Mouse (Mus musculus): ENCODE data around the gene Cacna1h. TPM values are rescaled to one million over a fixed set of nuclear protein-coding genes. Genes with fewer than 3 reads are reported as not detected.

Cacna1h gene
- 5.5 and 6.5 TPM in 2 replicates for polyA plus RNA-seq (2015; fragmentation: Nextera tagmentation; extraction: Ambion mirVana)

- peak within 1 kb of the TSS; percentile 90 for H3K27ac ChIP-seq
- H3K36me3 ChIP-seq = no peaks in the 10 kb centered on the region
- peak within 1 kb of the TSS; percentile 63 for H3K4me3 ChIP-seq
- peak; percentile 86 for ATAC-seq (replicated peaks; ENCODE audit: insufficient number of reproducible peaks, insufficient read depth, low FRiP score, low read depth)
- H3K4me1 ChIP-seq (replicated peaks) = peaks cover 53% of the 10 kb centered on the region
- H3K4me2 ChIP-seq = peak within 1 kb of the TSS; percentile 94
- no peaks in the 10 kb centered on the region for H3K9me3 ChIP-seq (replicated peaks)
- peaks cover 24% of the 10 kb centered on the region for H3K27me3 ChIP-seq
- WGBS = under 1% methylated on average over 91 of the region's 103 CpGs
- peak within 1 kb of the TSS; percentile 80 for H3K9ac ChIP-seq
Measured at GRCm38 (mm10) chr17:25433617-25434606, at the start of gene Cacna1h. Gene Cacna1h, minus strand, starts transcription at chr17:25433783.

- Histone ChIP-seq H3K27ac (peak overlapping the region; percentile 34; the same call in 1 of the 2 replicates), H3K27me3 (peaks cover 24% of the 10 kb centered on the region), H3K4me3 (no peak overlapping the region), H3K9ac (no peak overlapping the region), H3K4me1 (replicated peaks) (peaks cover 29% of the 10 kb centered on the region), H3K9me3 (replicated peaks) (no peaks in the 10 kb centered on the region), H3K4me2 (no peak overlapping the region), H3K36me3 (no peaks in the 10 kb centered on the region)
- peak; percentile 31; the same call in 1 of the 2 replicates for ATAC-seq (replicated peaks; ENCODE audit: insufficient number of reproducible peaks, insufficient read depth, low FRiP score, low read depth)
- WGBS = 70% methylated on average over 6 of the region's 6 CpGs
Measured at GRCm38 (mm10) chr17:25482092-25482491, 48.5 kb upstream of the Cacna1h start.

- no peak overlapping the region for H3K4me2 ChIP-seq
- H3K4me1 ChIP-seq (replicated peaks) = peaks cover 36% of the 10 kb centered on the region
- H3K36me3 ChIP-seq = no peaks in the 10 kb centered on the region
- 31% methylated on average over 4 of the region's 4 CpGs for WGBS
- no peak overlapping the region for H3K9ac ChIP-seq
- no peaks in the 10 kb centered on the region for H3K9me3 ChIP-seq (replicated peaks)
- H3K27ac ChIP-seq = no peak overlapping the region
- no peak for ATAC-seq (replicated peaks; ENCODE audit: insufficient number of reproducible peaks, insufficient read depth, low FRiP score, low read depth)
- H3K4me3 ChIP-seq = no peak overlapping the region
- peaks cover 19% of the 10 kb centered on the region for H3K27me3 ChIP-seq
Measured at GRCm38 (mm10) chr17:25480820-25481219, 47.2 kb upstream of the Cacna1h start.

GRCm38 (mm10) chr17:25480152-25480551, 46.6 kb upstream of the Cacna1h start:
- H3K9ac ChIP-seq = no peak overlapping the region
- H3K27ac ChIP-seq = no peak overlapping the region
- H3K4me2 ChIP-seq = no peak overlapping the region
- WGBS = 29% methylated on average over 8 of the region's 8 CpGs
- no peaks in the 10 kb centered on the region for H3K36me3 ChIP-seq
- no peak for ATAC-seq (replicated peaks; ENCODE audit: insufficient number of reproducible peaks, insufficient read depth, low FRiP score, low read depth)
- peaks cover 25% of the 10 kb centered on the region for H3K27me3 ChIP-seq
- H3K4me1 ChIP-seq (replicated peaks) = peaks cover 33% of the 10 kb centered on the region
- no peaks in the 10 kb centered on the region for H3K9me3 ChIP-seq (replicated peaks)
- no peak overlapping the region for H3K4me3 ChIP-seq

- Histone ChIP-seq H3K36me3 (no peaks in the 10 kb centered on the region), H3K4me3 (no peak overlapping the region), H3K27ac (no peak overlapping the region), H3K9ac (no peak overlapping the region), H3K4me2 (no peak overlapping the region), H3K4me1 (replicated peaks) (peaks cover 42% of the 10 kb centered on the region), H3K9me3 (replicated peaks) (no peaks in the 10 kb centered on the region), H3K27me3 (peaks cover 51% of the 10 kb centered on the region)
- 33% methylated on average over 19 of the region's 19 CpGs for WGBS
- ATAC-seq (replicated peaks; ENCODE audit: insufficient number of reproducible peaks, insufficient read depth, low FRiP score, low read depth) = no peak
Measured at GRCm38 (mm10) chr17:25475946-25476744, 42.6 kb upstream of the Cacna1h start.

- Histone ChIP-seq H3K36me3 (no peaks in the 10 kb centered on the region), H3K27ac (no peak overlapping the region), H3K9ac (peak overlapping the region; percentile 31; the same call in 1 of the 2 replicates), H3K4me1 (replicated peaks) (peaks cover 39% of the 10 kb centered on the region), H3K27me3 (peaks cover 46% of the 10 kb centered on the region), H3K4me3 (peak overlapping the region; percentile 43), H3K4me2 (peak overlapping the region; percentile 80), H3K9me3 (replicated peaks) (no peaks in the 10 kb centered on the region)
- WGBS = 2% methylated on average over 38 of the region's 38 CpGs
- ATAC-seq (replicated peaks; ENCODE audit: insufficient number of reproducible peaks, insufficient read depth, low FRiP score, low read depth) = peak; percentile 32; the same call in 1 of the 2 replicates
Measured at GRCm38 (mm10) chr17:25474330-25475077, 40.9 kb upstream of the Cacna1h start.

GRCm38 (mm10) chr17:25472044-25472443, 38.5 kb upstream of the Cacna1h start:
- ATAC-seq (replicated peaks; ENCODE audit: insufficient number of reproducible peaks, insufficient read depth, low FRiP score, low read depth) = no peak
- no peaks in the 10 kb centered on the region for H3K36me3 ChIP-seq
- H3K9me3 ChIP-seq (replicated peaks) = no peaks in the 10 kb centered on the region
- H3K4me2 ChIP-seq = peak overlapping the region; percentile 51
- no peak overlapping the region for H3K27ac ChIP-seq
- no peak overlapping the region for H3K9ac ChIP-seq
- peaks cover 33% of the 10 kb centered on the region for H3K27me3 ChIP-seq
- H3K4me1 ChIP-seq (replicated peaks) = peaks cover 51% of the 10 kb centered on the region
- WGBS = 29% methylated on average over 14 of the region's 14 CpGs
- H3K4me3 ChIP-seq = peak overlapping the region; percentile 6; the same call in 1 of the 2 replicates

- WGBS = 42% methylated on average over 8 of the region's 8 CpGs
- Histone ChIP-seq H3K4me2 (peak overlapping the region; percentile 51), H3K36me3 (no peaks in the 10 kb centered on the region), H3K27ac (no peak overlapping the region), H3K27me3 (peaks cover 33% of the 10 kb centered on the region), H3K4me3 (0 out of 2 replicates have a peak overlapping the region, but pooled peaks have one; percentile 6), H3K4me1 (replicated peaks) (peaks cover 52% of the 10 kb centered on the region), H3K9ac (no peak overlapping the region), H3K9me3 (replicated peaks) (no peaks in the 10 kb centered on the region)
- ATAC-seq (replicated peaks; ENCODE audit: insufficient number of reproducible peaks, insufficient read depth, low FRiP score, low read depth) = no peak
Measured at GRCm38 (mm10) chr17:25471418-25471817, 37.8 kb upstream of the Cacna1h start.

- no peak overlapping the region for H3K4me3 ChIP-seq
- H3K36me3 ChIP-seq = no peaks in the 10 kb centered on the region
- H3K9me3 ChIP-seq (replicated peaks) = no peaks in the 10 kb centered on the region
- no peak overlapping the region for H3K27ac ChIP-seq
- H3K9ac ChIP-seq = no peak overlapping the region
- no peak for ATAC-seq (replicated peaks; ENCODE audit: insufficient number of reproducible peaks, insufficient read depth, low FRiP score, low read depth)
- H3K27me3 ChIP-seq = peaks cover 26% of the 10 kb centered on the region
- WGBS = 16% methylated on average over 8 of the region's 8 CpGs
- H3K4me1 ChIP-seq (replicated peaks) = peaks cover 52% of the 10 kb centered on the region
- H3K4me2 ChIP-seq = no peak overlapping the region
Measured at GRCm38 (mm10) chr17:25469798-25470197, 36.2 kb upstream of the Cacna1h start.

- Histone ChIP-seq H3K4me2 (no peak overlapping the region), H3K9ac (no peak overlapping the region), H3K27ac (peak overlapping the region; percentile 3; the same call in 1 of the 2 replicates), H3K4me1 (replicated peaks) (peaks cover 57% of the 10 kb centered on the region), H3K36me3 (no peaks in the 10 kb centered on the region), H3K27me3 (peaks cover 17% of the 10 kb centered on the region), H3K4me3 (no peak overlapping the region), H3K9me3 (replicated peaks) (no peaks in the 10 kb centered on the region)
- no peak; the same call in 1 of the 2 replicates for ATAC-seq (replicated peaks; ENCODE audit: insufficient number of reproducible peaks, insufficient read depth, low FRiP score, low read depth)
- 42% methylated on average over 6 of the region's 6 CpGs for WGBS
Measured at GRCm38 (mm10) chr17:25468301-25468700, 34.7 kb upstream of the Cacna1h start.

All from heart, embryonic 15.5 days (tissue).